Mouse (Mus musculus) right cerebral cortex, postnatal 14 days (tissue): Measurements from ENCODE around the gene Rpl15.
A peak's percentile ranks its signal among the peaks of the same experiment; 100 is the strongest.
"Not testable (repeated sequence)": the region's sequence is repeated elsewhere in the genome, so short reads cannot be mapped to it uniquely, and the experiment has no call there.

Experiments
- DNase-seq: peaks from one replicate; pipeline ENCODE4 v3.0.0; 2022

Rpl15 gene

GRCm38 (mm10) chr14:18240132-18240531, 31.1 kb downstream of the Rpl15 start:
- DNase-seq: no peak

- DNase-seq: peak; percentile 94
Measured at GRCm38 (mm10) chr14:18238750-18239731, 32.1 kb downstream of the Rpl15 start, which contains the start of gene Nr1d2. Nr1d2 (minus strand) TSS chr14:18239127.

- peak; percentile 99 for DNase-seq
Measured at GRCm38 (mm10) chr14:18238131-18238749, 33.0 kb downstream of the Rpl15 start.

GRCm38 (mm10) chr14:18237381-18237780, 33.8 kb downstream of the Rpl15 start:
- DNase-seq: no peak

GRCm38 (mm10) chr14:18236496-18237235, 34.5 kb downstream of the Rpl15 start:
- not testable (repeated sequence) for DNase-seq

GRCm38 (mm10) chr14:18233981-18234960, 36.9 kb downstream of the Rpl15 start:
- DNase-seq: no peak

- DNase-seq: no peak
Measured at GRCm38 (mm10) chr14:18233076-18233475, 38.1 kb downstream of the Rpl15 start.

GRCm38 (mm10) chr14:18231866-18232265, 39.3 kb downstream of the Rpl15 start:
- not testable (repeated sequence) for DNase-seq

- not testable (repeated sequence) for DNase-seq
Measured at GRCm38 (mm10) chr14:18229751-18230150, 41.4 kb downstream of the Rpl15 start.

GRCm38 (mm10) chr14:18226181-18226580, 45.0 kb downstream of the Rpl15 start:
- DNase-seq: not testable (repeated sequence)

- DNase-seq: not testable (repeated sequence)
Measured at GRCm38 (mm10) chr14:18225431-18225830, 45.8 kb downstream of the Rpl15 start.

GRCm38 (mm10) chr14:18221977-18222376, 49.2 kb downstream of the Rpl15 start:
- DNase-seq: no peak
